In the genomic region with DNA sequence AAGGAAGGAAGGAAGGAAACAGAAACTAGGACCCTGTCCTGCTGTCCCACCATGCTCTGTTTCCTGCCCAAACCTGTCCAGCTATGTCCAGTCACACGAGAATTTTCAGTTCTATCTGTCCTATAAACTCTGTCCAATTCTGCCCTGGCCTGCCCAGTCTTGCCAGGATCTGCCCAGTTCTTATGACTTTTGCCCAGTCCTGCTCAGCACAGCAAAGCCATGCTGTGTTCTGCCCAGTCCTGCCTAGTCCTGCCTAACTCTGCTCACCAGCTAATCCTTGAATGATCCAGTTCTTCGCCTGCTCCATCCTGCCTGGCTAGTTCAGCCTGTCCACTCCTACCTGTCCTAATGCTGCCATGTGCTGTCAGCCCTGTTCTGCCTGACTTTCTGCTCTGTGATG, we compare ENCODE assay signal across 31 mouse cellular contexts. TPM values are rescaled to one million over a fixed set of nuclear protein-coding genes. Genes with fewer than 3 reads are reported as not detected.
A peak's percentile ranks its signal among the peaks of the same experiment; 100 is the strongest.
DNase-seq lines count a peak whose midpoint lies in the region; ATAC-seq and TF ChIP-seq lines count a peak whose summit lies in the region.
"Had no signal": no experiment of that assay in that cellular context is flagged by ENCODE, and none has a peak within 500 bp of the region (broad histone marks: within the 10 kb centered on the region; RNA-seq: fewer than 3 reads in every experiment).

No protein-coding gene starts in this region.

- DNase-seq in kidney, adult 2 months, result peak; percentile 21
- peak; percentile 68 for DNase-seq in urinary bladder, postnatal 14 days (ENCODE audit: low spot score)
- no peak for DNase-seq in urinary bladder, adult 2 months (ENCODE audit: low spot score)
- DNase-seq in embryonic facial prominence, embryonic 14.5 days (ENCODE audit: low spot score), result peak; percentile 4
- DNase-seq in gonadal fat pad, adult 2 months (ENCODE audit: low read depth), result peak; percentile 42
- no peak for DNase-seq in heart, adult 8-10 months (ENCODE audit: low spot score)
- DNase-seq: adrenal gland, postnatal 10 days; B cell, adult 2 months; cerebellum, adult 11 months; cerebellum, adult 2 months; cerebellum, postnatal 10 days; cerebellum, postnatal 36 days; embryo, embryonic 11 days; gastrocnemius, adult 2 months; gastrocnemius, postnatal 14 days; heart, adult 2 months; heart, postnatal 14 days; heart, postnatal 4 days had no signal

- 58% methylated on average over 2 of the region's 2 CpGs for WGBS in kidney, adult 2 months
- 63% methylated on average over 2 of the region's 2 CpGs for WGBS in kidney, embryonic 16.5 days
- WGBS in embryonic facial prominence, embryonic 14.5 days, result 65% methylated on average over 2 of the region's 2 CpGs
- 69% methylated on average over 2 of the region's 2 CpGs for WGBS in heart, embryonic 12.5 days

- no peaks in the 10 kb centered on the region for H3K27me3 ChIP-seq in kidney, adult 2 months (replicated peaks; ENCODE audit: control insufficient read depth, insufficient read depth, low read length)
- H3K27me3 ChIP-seq in kidney, embryonic 16.5 days (ENCODE audit: insufficient read depth, low read length), result no peaks in the 10 kb centered on the region
- H3K27me3 ChIP-seq in embryonic facial prominence, embryonic 14.5 days (replicated peaks; ENCODE audit: control insufficient read depth, insufficient read depth, low read length), result no peaks in the 10 kb centered on the region
- H3K27me3 ChIP-seq in heart, embryonic 12.5 days (replicated peaks), result no peaks in the 10 kb centered on the region
- H3K27me3 ChIP-seq: embryonic facial prominence, embryonic 15.5 days; forebrain, embryonic 12.5 days; heart, embryonic 15.5 days had no signal

- no peak overlapping the region for H3K4me3 ChIP-seq in kidney, adult 2 months (ENCODE audit: insufficient read depth, low read depth, low read length)
- no peak overlapping the region for H3K4me3 ChIP-seq in kidney, embryonic 16.5 days (ENCODE audit: low read length)
- H3K4me3 ChIP-seq in embryonic facial prominence, embryonic 14.5 days (ENCODE audit: low read depth, low read length), result no peak overlapping the region
- H3K4me3 ChIP-seq in heart, embryonic 12.5 days, result no peak overlapping the region
- H3K4me3 ChIP-seq: embryonic facial prominence, embryonic 15.5 days; forebrain, embryonic 12.5 days; gastrocnemius, adult 2 months; heart, adult 2 months; heart, embryonic 15.5 days had no signal

- H3K4me1 ChIP-seq in kidney, adult 2 months (ENCODE audit: control insufficient read depth, insufficient read depth, low read length), result no peaks in the 10 kb centered on the region
- H3K4me1 ChIP-seq in kidney, embryonic 16.5 days (ENCODE audit: insufficient read depth, low read length), result no peaks in the 10 kb centered on the region
- H3K4me1 ChIP-seq in embryonic facial prominence, embryonic 14.5 days (ENCODE audit: control insufficient read depth, insufficient read depth, low read length), result no peaks in the 10 kb centered on the region; the same call in 1 of the 2 replicates
- peaks cover 21% of the 10 kb centered on the region for H3K4me1 ChIP-seq in heart, embryonic 12.5 days (replicated peaks)
- H3K4me1 ChIP-seq: embryonic facial prominence, embryonic 15.5 days; heart, embryonic 15.5 days had no signal

- no peak overlapping the region for H3K4me2 ChIP-seq in kidney, embryonic 16.5 days (replicated peaks; ENCODE audit: low read depth, low read length)
- no peak overlapping the region for H3K4me2 ChIP-seq in embryonic facial prominence, embryonic 14.5 days (ENCODE audit: low read depth, low read length)
- H3K4me2 ChIP-seq in heart, embryonic 12.5 days, result no peak overlapping the region
- H3K4me2 ChIP-seq: embryonic facial prominence, embryonic 15.5 days; forebrain, embryonic 12.5 days; heart, embryonic 11.5 days; heart, embryonic 15.5 days; hindbrain, embryonic 14.5 days had no signal

- TF ChIP-seq CTCF in kidney, adult 2 months (conservative IDR thresholded peaks at IDR 0.05; ENCODE audit: insufficient read depth, insufficient read length, low read depth, low read length), result no peak

- H3K9ac ChIP-seq in kidney, embryonic 16.5 days (replicated peaks; ENCODE audit: low read length), result no peak overlapping the region
- H3K9ac ChIP-seq in embryonic facial prominence, embryonic 14.5 days (ENCODE audit: low read depth, low read length), result no peak overlapping the region
- no peak overlapping the region for H3K9ac ChIP-seq in heart, embryonic 12.5 days
- H3K9ac ChIP-seq: embryonic facial prominence, embryonic 15.5 days; forebrain, embryonic 12.5 days; heart, embryonic 15.5 days; hindbrain, embryonic 14.5 days had no signal

- no peaks in the 10 kb centered on the region for H3K36me3 ChIP-seq in kidney, adult 2 months (ENCODE audit: control insufficient read depth, insufficient read depth, low read length)
- no peaks in the 10 kb centered on the region for H3K36me3 ChIP-seq in kidney, embryonic 16.5 days (ENCODE audit: insufficient read depth, low read length)
- H3K36me3 ChIP-seq in embryonic facial prominence, embryonic 14.5 days (ENCODE audit: control insufficient read depth, insufficient read depth, low read length), result no peaks in the 10 kb centered on the region
- no peaks in the 10 kb centered on the region for H3K36me3 ChIP-seq in heart, embryonic 12.5 days
- H3K36me3 ChIP-seq: embryonic facial prominence, embryonic 15.5 days; forebrain, embryonic 12.5 days; G1E; heart, embryonic 15.5 days had no signal

- ATAC-seq in kidney, embryonic 16.5 days (ENCODE audit: low FRiP score, low TSS enrichment), result no peak
- ATAC-seq in embryonic facial prominence, embryonic 14.5 days (ENCODE audit: low read depth), result no peak
- no peak for ATAC-seq in heart, embryonic 12.5 days (ENCODE audit: insufficient number of reproducible peaks, low FRiP score)
- ATAC-seq: forebrain, embryonic 16.5 days; hindbrain, postnatal 0 days; inflammation-experienced regulatory T-cells, adult 6 months; intestine, embryonic 16.5 days; Patski had no signal

- no peak for TF ChIP-seq POLR2A in kidney, adult 2 months (IDR thresholded peaks at IDR 0.05; ENCODE audit: low read depth, low read length)

- no peaks in the 10 kb centered on the region for H3K9me3 ChIP-seq in kidney, embryonic 16.5 days (ENCODE audit: low read length)
- no peaks in the 10 kb centered on the region for H3K9me3 ChIP-seq in embryonic facial prominence, embryonic 14.5 days (ENCODE audit: control insufficient read depth, low read length)
- no peaks in the 10 kb centered on the region for H3K9me3 ChIP-seq in heart, embryonic 12.5 days (replicated peaks)
- H3K9me3 ChIP-seq: embryonic facial prominence, embryonic 15.5 days; forebrain, embryonic 12.5 days; heart, embryonic 15.5 days had no signal

- no peak overlapping the region for H3K27ac ChIP-seq in kidney, adult 2 months (ENCODE audit: insufficient read depth, low read depth, low read length)
- H3K27ac ChIP-seq in kidney, embryonic 16.5 days (ENCODE audit: low read length), result no peak overlapping the region
- no peak overlapping the region for H3K27ac ChIP-seq in embryonic facial prominence, embryonic 14.5 days (replicated peaks; ENCODE audit: low read depth, low read length)
- no peak overlapping the region for H3K27ac ChIP-seq in heart, embryonic 12.5 days (ENCODE audit: poor library complexity, severe bottlenecking)
- H3K27ac ChIP-seq: embryonic facial prominence, embryonic 15.5 days; forebrain, embryonic 12.5 days; gastrocnemius, adult 2 months; heart, adult 2 months; heart, embryonic 15.5 days; hindbrain, embryonic 14.5 days; hindbrain, postnatal 0 days had no signal

RNA-seq across cellular contexts. Expression of gene Alk, which starts 57.3 kb away (rescaled TPM):
- 0.03 and 0.05 TPM in 2 replicates for polyA plus RNA-seq in kidney, adult 2 months (2012; rRNA removed)
- polyA plus RNA-seq in kidney, embryonic 16.5 days (2015; fragmentation: Nextera tagmentation; extraction: Ambion mirVana), result 0.19 and 0.39 TPM in 2 replicates
- 0.01 and 0.04 TPM in 2 replicates for polyA plus RNA-seq in urinary bladder, adult 2 months (2012; rRNA removed)
- 0.56 and 0.64 TPM in 2 replicates for polyA plus RNA-seq in embryonic facial prominence, embryonic 14.5 days (2014; fragmentation: Nextera tagmentation; extraction: Ambion mirVana)
- 0.04 and 0.06 TPM in 2 replicates for polyA plus RNA-seq in gonadal fat pad, adult 2 months (2012; rRNA removed)
- 0.43 and 0.50 TPM in 2 replicates for polyA plus RNA-seq in heart, embryonic 12.5 days (2016; fragmentation: Nextera tagmentation; extraction: Ambion mirVana)
- total RNA-seq in heart, adult 8-10 months (2022), result under 1 TPM in 1 of 4 experiments, not detected in 3; 0.05 TPM
- total RNA-seq: gastrocnemius, adult 2 months; heart, adult 2 months had no signal
- polyA plus RNA-seq: G1E had no signal

Comparison
In these comparisons a context has a peak if more than half of its experiments do, and no peak if none do; other contexts are left out.
1. DNase-seq: peak in kidney, adult 2 months (single experiment), urinary bladder, postnatal 14 days (single experiment), embryonic facial prominence, embryonic 14.5 days (single experiment) and gonadal fat pad, adult 2 months (single experiment); none in urinary bladder, adult 2 months (single experiment) and heart, adult 8-10 months (single experiment).